Mouse (Mus musculus) gastrocnemius, postnatal 36 days (tissue): ENCODE measurements around the gene Zfhx2. TPM values are rescaled to one million over a fixed set of nuclear protein-coding genes. Genes with fewer than 3 reads are reported as not detected.
A peak's percentile ranks its signal among the peaks of the same experiment; 100 is the strongest.

Experiments used
- DNase-seq, 2 experiments: peaks; one replicate each; pipeline ENCODE4 v3.0.0; 2022
- intact Hi-C: fragments of 180-260 bp; cut with DNase I; formaldehyde crosslinking; loops from one replicate; pipeline ENCODE4 v1.15.1; 2025
- total RNA-seq, 2 experiments: library from RNA; stranded (reverse); gene quantifications; 2 replicates each; pipeline ENCODE4 v1.2.3; 2021

The Zfhx2 gene
- total RNA-seq, 2 experiments from 2014 or later, result 3.5 to 3.7 TPM

DNA sequence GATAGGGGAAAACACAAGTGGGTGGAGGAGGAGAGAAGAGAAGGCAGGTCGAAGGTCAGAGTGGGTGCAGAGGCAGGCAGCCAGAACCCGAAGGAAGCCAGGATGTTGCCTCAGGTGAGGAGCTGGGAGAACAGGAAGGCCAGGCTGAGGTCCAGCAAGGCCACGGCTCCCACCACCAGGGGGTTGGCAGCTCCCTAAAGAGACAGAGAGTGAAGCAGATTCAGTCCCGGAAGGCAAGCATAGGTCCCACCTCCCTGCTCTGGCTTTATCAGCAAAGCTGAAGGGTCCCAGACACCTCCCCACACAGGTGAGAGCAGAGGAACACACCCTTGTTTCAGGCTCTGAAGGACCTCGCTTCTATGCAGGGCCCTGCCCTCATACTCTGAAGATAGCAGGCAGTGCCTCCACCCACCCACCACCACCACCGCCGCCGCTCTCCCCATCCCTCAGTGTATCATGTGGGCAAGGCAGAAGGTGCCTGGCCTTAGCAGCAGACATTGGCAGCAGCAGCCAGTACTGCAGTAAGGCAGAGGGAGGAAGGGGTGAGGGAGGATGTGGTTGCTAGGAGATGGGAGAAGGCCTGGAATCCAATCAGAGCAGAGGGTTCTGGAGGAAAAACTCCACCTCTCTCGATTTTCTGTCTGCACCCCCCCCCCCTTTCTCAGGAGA, 16.2 kb upstream of the Zfhx2 start:
- no peak for DNase-seq
- intact Hi-C loops, result loop anchor here (10.0 kb wide), 1 partner anchor 404 kb away; no protein-coding TSS in a partner anchor

DNA sequence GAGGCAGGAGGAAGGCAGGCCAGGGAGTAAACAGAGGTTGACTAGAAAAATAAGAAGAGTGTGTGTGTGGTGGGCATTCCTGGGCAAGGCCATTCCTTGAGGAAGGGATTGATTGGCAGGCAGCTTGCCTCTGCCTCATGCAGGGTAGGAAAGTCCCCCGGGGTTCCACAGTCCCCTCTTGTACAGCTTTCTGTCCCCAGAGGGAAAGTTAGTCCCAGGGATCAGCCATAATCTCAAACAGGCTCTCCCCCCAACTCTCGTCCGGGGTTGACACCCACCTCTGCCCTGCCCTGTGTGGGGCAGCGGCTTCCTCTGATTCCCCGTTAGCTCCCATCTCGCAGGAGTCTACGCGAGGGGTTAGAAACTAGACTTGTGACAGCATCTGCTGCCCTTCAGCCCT, 14.9 kb upstream of the Zfhx2 start:
- no peak for DNase-seq
- intact Hi-C loops, result loop anchor here (10.0 kb wide), 1 partner anchor 402 kb away; no protein-coding TSS in a partner anchor

DNA sequence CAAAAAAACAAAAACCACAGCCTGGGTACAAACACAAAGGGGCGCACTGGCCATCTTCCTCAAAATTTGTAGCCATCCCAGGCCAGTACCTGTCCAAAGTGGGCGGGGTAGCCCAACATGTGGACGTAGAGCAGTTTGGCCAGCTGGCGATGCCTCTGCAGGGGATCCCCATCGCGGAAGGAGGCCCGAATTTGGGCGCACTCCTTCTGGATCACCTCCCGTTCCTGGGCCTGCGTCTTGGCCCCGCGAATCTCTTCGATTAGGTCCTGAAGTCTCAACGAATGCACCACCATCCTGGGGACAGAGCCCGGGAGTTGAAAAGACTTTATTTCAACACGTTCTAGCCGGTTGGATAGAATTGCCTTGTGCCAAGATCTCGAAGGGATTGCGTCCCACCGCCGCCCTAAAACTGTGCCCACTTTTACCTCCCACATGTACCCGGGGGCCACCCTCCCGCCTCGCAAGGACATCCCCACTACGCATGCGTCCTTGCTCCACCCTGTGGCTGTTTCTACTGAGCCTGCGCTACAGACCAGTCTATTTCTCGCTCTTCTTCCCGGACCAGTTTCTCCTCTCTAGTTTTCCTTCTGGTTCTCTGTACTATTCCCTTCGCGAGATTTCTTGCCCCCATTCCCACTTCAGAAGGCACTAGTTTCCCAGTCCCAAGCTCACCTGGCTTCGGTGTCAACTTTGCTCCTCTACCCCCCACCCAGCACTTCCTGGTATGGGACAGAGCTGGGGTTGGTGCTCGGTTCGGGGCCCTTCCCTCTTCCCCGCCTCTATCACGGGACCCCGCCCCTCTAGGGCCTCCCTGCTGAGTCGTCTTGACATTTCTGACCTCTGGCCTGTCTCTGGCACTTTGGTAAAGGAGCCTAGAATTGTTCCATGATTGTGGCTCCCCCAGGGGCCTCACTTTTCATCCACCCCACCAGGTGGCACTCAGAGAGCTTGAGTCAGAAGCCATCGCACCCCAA, 14.0 kb upstream of the Zfhx2 start, which contains the start of gene Ap1g2:
Gene Ap1g2, minus strand, starts transcription at position 758 of the 974 bp plus-strand sequence.
- intact Hi-C loops, result loop anchor here (10.0 kb wide), 1 partner anchor 401 kb away; no protein-coding TSS in a partner anchor
- peak; percentile 77 to 80 for DNase-seq

DNA sequence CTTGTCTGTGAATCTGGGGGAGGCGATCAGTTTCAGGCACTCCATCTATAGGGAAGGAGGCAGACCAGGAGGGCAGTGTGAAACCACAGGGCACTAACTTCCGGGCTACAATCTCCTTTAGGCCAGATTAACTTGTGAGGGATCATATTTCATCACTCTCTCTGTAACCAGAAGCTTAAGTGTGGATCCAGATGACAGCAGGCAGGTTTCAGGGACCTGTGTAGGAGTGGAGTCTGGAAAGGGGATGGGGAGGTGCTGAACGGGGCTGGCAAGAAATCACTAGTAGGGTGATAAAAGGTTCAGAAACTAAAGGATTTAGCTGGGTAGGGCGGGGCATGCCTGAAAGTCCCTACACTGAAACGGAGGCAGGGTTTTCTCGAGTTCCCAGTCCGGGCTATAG, 13.3 kb upstream of the Zfhx2 start:
- intact Hi-C loops, result loop anchor here (10.0 kb wide), 1 partner anchor 401 kb away; no protein-coding TSS in a partner anchor
- no peak for DNase-seq

DNA sequence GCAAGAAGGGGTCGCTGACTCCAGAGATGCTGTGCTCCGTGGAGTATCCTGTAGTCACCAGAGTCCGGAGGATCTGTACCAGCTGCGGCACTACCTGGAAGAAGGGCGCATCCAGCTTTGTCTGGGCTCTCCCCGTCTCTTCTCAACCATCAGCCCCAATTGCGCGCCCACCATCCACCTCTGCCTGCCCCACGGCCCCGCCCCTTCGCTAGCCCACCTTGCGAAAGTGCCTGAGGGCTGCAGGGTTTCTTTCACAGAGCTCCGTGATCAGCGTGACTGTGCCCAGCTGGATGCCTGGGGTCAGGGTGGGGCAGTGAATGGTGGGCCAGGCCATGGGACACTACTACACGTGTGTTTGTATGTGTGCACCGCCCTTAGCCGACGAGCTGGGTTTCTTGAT, 12.2 kb upstream of the Zfhx2 start:
- no peak for DNase-seq
- intact Hi-C loops, result loop anchor here (5.0 to 10.0 kb wide), 2 partner anchors 77 to 400 kb away; no protein-coding TSS in a partner anchor

DNA sequence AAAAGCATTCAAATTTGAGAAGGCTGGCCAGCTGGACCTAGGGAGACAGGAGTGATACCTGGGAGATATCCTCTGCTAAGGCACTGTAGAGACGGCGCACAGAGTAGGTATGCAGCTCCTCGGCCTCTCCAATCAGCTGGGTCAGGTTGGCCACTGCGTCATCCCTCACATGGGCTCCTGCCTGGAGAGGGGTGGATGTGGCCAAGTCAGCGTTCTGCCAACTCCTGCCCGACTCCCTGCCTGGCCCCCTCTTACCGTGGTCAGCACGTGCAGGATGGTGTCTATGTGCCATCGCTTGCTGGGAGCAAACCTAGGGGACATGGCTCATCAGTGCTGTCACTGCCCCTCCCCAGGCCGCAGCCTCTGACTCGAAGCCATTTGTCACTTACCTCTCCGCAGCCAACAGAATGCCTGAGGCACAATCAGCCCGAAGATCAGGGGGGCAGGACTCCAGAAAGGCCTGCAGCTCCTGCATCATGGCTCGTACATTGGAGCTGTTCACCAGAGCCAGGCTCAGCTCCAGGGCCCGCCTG, 10.2 kb upstream of the Zfhx2 start:
- intact Hi-C loops, result loop anchor here (5.0 to 10.0 kb wide), 2 partner anchors 75 to 398 kb away; no protein-coding TSS in a partner anchor
- no peak for DNase-seq

DNA sequence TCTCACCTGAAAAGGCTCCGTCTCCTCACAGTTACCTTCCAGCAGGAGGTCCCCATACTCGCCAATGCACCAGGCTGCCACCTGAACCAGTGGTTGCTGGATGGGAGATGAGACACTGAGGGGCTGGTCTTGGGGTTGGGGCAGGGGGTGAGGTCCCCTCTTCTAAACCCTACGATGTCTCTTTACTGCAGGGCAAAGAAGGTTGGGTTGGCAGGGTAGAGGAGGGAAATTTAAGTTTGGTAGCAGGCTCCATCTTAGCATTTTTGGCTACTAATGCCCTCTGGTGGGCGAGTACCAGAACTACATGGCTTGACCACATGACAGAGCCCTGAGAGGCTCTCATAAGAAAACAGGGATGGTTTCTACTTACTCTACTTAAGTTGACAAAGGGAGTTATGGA, 9.5 kb upstream of the Zfhx2 start:
- peak in 1 of 2 experiments; percentile 38 for DNase-seq
- intact Hi-C loops, result loop anchor here (5.0 to 10.0 kb wide), 2 partner anchors 74 to 397 kb away; no protein-coding TSS in a partner anchor

DNA sequence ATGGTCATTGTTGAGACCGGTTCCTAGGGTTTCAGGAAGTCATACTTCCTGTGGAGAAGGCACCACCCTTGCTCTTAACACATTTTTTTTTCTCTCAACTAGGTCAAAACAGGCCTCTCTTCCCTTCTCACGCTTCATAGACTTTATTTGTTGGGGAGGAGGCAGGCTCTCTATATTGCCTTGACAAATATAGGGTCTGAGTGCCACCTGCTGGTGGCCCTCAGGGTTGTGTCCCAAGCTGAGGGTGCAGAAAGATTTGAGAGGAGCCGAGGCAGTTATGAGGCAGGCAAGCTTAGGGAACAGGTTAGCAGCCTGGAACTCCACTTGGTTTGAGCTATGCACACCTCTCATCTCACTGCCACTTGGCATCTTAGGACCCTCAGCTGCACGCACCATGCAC, 5.9 kb upstream of the Zfhx2 start:
- DNase-seq, result no peak
- intact Hi-C loops, result loop anchor here (10.0 kb wide), 1 partner anchor 583 kb away; the partner anchor contains the start of gene Prmt5

DNA sequence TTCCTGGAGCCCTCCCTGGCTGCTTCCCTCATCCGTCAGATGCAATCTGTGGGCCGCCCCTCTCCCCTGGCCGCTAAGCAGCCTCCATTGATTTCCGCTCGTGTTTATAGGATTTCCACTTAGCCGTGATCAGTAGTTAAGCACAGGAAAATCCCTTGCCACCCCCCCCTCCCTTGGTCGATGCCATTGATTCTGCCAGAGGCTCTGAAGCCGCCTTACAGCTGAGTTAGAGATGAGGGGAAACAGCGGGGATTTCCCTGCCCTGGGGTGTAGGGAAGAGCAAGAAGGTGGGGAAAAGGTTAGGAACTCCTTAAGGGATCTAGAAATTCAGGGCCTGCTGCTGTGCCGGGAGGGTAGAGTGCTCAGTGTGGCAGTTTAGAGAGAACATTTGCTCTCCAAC, 5.5 kb upstream of the Zfhx2 start:
- no peak for DNase-seq
- intact Hi-C loops, result loop anchor here (10.0 kb wide), 1 partner anchor 583 kb away; the partner anchor contains the start of gene Prmt5

DNA sequence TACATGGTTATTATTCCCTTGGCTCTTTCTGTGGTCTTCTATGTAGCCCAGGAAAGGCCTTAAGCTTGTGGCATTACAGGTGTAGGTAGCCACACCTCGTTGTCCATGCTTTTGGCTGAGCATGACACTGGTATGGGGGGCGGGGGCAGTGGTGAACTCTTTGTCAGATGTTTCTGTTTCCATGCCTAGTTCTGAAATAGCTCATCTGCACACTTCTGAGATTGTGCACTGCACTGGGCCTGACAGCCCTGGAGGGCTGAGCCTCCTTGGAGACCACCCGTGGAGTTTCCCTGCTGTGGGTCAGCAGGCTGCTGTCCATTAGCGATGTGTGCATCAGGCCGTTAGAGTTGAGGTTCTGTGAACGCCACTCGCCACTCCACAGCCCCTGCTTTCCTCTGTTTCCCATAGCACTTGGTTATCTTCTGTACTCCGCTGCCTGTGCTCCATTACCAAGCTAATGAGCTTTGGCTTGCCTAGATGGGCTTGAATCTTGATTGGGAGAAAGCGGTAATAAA, 4.5 kb upstream of the Zfhx2 start:
- intact Hi-C loops, result loop anchor here (10.0 kb wide), 1 partner anchor 582 kb away; the partner anchor contains the start of gene Prmt5
- DNase-seq, result no peak

DNA sequence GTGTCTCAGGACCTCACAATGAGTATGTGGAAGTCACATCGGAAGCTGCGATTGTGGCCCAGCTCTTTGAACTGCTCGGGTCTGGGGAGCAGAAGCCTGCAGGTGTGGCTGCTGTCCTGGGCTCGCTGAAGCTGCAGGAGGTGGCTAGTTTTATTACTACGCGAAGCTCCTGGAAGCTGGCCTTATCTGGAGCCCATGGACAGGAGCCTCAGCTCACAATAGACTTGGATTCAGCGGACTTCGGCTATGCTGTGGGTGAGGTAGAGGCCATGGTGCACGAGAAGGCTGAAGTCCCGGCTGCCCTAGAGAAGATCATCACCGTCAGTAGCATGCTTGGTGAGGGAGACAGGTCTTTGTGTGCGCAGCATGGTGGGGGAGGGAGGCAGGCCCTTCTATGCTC, 3.5 kb upstream of the Zfhx2 start:
- intact Hi-C loops, result loop anchor here (10.0 kb wide), 1 partner anchor 581 kb away; the partner anchor contains the start of gene Prmt5

DNA sequence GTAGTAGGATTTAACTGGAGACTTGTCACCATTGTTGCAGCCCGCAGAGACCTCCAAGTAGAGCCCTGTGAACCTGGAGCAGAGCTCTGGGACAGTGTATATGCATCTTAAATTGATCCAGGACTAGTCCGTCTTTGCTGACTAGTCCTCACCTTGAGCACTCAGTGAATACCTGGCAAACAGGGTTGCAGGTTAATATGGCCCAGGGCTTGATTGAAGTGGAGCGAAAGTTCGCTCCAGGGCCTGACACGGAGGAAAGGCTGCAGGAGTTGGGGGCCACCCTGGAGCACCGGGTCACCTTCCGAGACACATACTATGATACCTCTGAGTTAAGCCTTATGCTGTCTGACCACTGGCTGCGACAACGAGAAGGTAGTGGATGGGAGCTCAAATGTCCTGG, 3.1 kb upstream of the Zfhx2 start:
- DNase-seq, result no peak
- intact Hi-C loops, result loop anchor here (10.0 kb wide), 1 partner anchor 580 kb away; the partner anchor contains the start of gene Prmt5

More for the DNA sequence above, 3.5 kb upstream of the Zfhx2 start:
- no peak for DNase-seq

DNA sequence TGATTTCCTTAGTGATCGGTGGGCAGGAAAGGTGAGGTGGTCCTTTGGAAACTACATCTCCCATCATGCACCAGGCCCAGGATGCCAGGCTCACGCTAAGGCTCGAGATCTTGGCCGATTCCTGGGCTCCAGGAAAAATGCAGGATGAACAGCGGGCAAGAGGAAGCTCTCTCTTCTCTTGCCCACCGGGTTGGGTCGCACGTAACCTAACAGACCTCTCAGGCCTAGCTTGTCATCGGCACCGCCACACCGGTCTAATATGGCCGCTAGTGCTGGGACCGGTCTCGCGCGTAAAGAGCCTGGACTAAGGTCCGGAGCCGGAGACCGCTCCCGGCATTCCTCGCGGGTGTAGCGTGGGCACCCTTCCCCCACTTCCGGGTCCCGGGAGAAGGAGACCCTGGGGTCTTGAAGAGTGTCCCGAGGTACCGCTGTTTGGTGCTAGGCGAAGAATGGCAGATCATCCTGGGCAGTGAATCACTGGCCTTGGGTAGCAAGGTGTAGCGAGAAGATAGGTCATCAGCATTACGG, 2.6 kb upstream of the Zfhx2 start, which contains the start of gene Thtpa:
Gene Thtpa, plus strand, starts transcription at position 81 of the 528 bp plus-strand sequence.
- peak; percentile 55 to 72 for DNase-seq
- intact Hi-C loops, result loop anchor here (5.0 to 10.0 kb wide), 2 partner anchors 202 to 580 kb away; partner anchors contain the start of genes Pabpn1 and Prmt5

DNA sequence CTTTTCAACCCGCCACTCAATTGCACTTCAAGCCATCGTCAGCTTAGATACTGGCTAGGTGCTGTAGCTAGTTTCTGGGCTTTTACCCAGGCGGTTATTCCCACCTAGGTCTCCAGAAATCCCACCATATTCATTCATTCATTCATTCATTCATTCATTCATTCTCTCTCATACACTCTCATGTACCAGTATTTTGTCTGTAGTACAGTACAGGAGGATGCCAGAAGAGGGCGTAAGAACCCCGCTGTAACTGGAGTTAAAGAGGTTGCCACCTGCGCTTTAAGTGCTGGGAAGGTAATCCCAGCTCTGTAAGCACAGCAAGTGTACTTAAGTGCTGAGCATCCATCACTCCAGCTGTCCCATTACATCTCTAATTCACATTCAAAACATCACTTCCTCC, 1.8 kb upstream of the Zfhx2 start:
- intact Hi-C loops, result loop anchor here (5.0 to 10.0 kb wide), 2 partner anchors 202 to 579 kb away; partner anchors contain the start of genes Pabpn1 and Prmt5
- no peak for DNase-seq

DNA sequence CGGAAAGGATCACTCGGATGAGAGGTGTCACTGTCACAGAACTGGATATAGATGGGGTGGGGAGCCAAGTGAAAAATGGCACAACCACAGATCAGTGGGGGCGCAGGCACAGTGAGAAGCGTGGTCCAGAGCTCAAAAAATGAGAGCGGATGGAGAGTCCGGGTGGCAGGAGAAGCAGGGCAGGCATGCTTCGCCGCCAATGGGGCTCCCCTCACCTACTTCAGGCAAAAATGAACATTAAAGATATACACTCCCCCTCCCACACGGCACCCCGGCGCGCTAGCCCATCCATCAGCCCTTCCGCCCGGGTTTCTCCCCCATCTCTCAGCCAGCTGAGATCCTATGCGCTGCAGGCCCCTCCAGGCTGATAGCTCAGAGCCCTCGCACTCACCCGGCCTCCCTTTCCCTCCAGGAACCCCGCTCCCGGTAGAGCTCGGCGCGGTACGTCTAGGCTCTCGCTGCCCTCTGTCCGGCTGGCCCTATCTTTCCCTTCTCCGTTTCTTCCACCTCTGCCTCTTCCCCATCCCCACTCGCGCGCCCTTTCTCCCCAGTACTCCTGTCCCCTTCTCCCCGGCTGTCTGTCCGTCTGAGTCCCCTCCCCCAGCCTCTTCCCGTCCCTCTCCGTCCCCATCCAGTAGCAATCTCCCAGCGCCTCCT, 787 bp downstream of the Zfhx2 start:
- intact Hi-C loops, result loop anchor here (5.0 to 10.0 kb wide), 2 partner anchors 199 to 577 kb away; partner anchors contain the start of genes Pabpn1 and Prmt5
- no peak for DNase-seq

DNA sequence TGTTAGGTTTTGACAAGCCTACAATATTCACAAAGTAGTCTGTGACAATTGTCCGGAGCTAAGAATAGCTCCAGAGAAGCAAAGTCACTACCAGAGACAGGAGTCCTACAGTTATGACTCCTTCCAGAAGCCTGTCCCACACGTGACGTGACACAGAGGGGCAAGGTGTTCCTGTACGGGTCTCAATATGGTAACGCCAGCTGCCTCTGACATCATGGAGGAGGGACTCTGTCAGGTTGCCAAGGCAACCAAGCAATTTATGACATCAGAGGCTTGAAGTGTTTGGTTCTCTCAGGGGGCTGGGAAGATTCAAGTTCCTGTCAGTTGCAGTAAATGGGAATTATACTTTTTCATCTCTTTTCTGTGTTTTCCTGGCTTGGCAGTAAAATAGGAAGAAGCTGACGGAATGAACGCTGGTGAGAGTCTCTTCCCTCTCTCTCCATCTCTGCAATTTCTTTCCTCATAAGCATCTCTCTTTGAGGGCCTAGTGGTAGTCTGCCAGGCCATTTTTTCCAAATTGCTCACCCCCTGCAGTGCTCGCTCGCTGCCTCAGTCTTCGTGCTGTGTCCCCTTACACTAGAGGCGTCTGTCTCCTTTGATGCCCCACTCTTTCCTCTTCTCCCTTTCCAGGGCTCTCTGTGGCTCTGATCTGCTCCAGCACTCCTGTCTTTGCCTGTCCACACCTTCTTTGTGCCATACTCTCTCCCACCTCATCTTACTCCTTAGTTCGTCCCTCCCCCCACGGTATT, 2.8 kb downstream of the Zfhx2 start:
- intact Hi-C loops, result no loop called here
- DNase-seq, result no peak

DNA sequence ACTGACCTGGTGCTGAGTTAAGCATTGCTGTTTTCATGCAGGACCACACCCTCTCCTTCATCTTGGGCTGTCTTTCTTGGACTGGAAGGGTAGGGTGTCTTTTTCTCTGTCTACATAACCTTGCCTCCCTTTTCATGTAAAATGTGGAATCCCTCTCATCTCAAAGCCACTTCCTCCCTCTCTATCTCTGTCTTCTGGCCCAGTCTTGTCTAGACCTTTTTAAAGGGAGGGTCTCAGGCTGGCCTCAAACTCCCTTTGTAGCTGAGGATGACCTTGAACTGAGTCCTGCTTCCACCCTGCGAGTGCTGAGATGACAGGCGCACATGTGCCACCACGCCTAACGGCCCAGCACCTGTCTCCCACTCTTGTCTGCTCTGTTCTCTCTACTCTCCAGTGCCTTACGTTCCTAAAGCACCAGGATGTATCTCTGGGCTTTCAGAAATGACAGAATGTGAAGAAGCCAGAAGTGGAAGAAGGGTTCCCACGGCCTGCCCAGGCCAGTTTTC, 6.1 kb downstream of the Zfhx2 start:
- no peak for DNase-seq
- intact Hi-C loops, result no loop called here
